Mouse (Mus musculus): ENCODE results near the gene Fndc5.
A peak's percentile ranks its signal among the peaks of the same experiment; 100 is the strongest.

Gene Fndc5

DNA sequence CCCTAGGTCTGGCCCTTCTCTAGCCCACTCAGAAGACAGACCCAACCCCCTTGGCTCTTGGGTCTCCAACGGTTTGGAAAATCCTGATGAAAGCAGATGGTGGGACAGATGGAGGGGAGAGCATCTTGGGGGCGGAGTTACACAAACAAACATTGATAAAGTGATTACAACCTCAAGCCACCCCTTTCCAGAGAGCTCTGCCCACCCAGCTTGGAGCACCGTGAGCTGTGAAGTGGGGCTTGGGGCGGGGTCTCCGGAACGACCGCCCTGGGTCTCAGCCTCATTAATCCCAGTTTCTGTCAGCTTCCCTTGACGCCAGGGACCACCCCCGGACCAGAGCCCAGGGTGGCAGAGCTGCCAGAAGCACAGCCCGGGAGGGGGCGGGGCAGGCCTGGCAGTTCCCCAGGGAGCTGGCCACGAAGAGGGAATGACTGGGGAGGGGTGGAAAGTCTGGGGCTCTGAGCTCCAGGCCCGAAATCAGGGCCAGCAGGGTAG, 12.1 kb upstream of the Fndc5 start:
- DNase-seq (ENCODE audit: low spot score) = no peak

DNA sequence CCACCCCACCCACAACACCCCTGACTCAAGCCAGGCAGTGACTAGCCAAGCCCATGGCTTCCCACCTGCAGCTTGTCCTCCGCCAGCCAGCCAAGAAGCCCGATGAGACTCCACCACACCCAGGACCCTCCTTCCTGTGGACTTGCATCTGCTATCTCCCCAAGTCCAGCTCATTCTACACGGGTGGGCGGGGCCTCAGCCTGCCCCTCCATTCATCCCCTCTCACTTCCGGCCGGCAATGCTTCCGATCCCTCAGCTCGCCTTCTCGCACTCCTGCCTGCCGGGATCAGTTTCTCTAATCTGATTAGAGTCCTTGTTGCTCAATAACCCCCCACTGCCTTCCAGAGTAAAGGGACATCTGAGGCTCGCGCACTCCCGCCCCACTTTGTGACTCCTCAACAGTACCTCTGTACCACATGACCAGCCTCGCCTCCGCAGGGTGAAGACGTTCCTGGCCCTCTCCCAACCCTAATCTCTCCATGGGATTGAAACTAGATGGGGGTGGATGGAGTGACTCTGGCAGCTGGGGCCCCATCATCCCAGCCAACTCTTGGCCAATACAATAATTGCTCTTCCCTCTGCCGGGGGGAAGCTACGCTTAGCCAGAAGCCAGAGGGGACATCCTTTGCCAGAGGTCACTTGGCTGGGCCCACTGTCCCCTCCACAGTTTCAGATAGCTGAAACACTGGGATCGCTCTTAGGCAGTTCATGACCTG, 10.9 kb upstream of the Fndc5 start:
- DNase-seq (ENCODE audit: low spot score) = no peak

DNA sequence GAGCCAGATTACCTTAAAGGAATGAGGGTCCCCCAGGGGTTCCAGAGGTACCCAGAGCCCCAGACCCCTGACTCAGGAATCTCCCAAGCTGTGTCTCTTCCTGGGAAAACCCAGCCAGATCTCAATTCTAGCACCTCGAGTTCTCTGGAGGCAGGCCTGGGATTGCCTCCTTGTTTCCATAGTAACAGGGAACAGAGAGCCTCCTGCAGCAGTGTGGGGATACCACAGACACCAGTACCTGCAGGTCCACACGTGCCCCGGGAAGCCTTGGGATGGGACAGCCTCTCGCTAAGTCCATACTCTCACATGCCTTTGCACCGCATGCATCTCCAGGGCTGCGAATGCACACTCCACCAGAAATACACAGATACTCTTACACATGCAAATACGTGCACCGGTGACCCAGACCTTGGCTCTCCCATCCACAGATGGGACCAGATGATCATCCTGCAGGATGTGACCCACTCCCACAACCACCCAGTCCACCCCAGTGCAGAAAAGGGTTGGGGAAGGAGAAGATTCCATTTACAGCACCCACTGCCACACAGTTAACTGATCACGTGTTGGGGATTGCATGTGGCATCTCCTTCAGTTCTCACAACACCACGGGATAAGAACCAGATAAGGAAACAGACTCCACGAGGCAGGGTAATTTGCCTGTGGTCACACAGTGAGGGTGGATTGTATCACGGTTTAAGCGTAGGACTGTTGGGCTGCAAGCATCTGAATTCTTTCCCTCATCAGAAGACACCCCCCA, 8.0 kb upstream of the Fndc5 start:
- no peak for DNase-seq (ENCODE audit: low spot score)

DNA sequence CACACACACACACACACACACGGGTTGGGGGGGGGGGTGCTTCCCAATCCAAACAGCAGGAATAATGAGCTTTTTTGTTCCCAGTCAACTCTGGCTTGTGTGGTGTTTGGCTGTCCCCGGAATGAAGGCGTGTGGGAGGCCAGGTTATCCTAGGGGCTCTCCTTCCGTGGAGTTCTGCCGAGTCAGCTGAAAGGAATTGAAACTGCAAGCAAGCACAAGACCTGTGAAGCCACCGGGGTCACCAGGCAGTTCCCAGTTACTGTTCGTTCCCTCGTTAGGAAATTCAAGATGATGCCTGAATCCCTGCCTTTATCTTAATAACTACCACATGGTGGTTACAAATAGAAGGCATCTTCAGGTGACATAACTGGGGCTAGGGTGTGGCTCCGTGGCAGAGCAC, 7.4 kb upstream of the Fndc5 start:
- no peak for DNase-seq (ENCODE audit: low spot score)

DNA sequence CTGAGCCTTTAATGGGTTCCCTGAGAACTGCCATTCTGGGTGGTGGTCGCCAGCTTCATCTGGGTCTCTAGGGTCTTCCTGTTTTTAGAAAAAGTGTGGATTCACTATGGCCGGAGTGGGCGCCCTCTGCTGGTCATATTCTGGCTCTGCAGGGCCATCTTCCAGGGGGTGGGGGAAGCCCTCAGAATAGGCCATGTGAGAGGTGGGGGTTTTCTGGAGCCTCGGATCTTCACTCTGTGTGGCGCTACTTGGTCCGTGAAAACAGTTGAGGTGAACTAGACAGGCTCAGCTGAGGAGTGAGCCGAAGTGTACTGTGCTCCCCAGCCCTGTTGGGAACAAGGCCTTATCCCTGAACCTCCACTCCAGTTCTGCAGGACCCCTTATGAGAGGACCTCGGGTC, 6.7 kb upstream of the Fndc5 start:
- DNase-seq (ENCODE audit: low spot score) = peak; percentile 86

DNA sequence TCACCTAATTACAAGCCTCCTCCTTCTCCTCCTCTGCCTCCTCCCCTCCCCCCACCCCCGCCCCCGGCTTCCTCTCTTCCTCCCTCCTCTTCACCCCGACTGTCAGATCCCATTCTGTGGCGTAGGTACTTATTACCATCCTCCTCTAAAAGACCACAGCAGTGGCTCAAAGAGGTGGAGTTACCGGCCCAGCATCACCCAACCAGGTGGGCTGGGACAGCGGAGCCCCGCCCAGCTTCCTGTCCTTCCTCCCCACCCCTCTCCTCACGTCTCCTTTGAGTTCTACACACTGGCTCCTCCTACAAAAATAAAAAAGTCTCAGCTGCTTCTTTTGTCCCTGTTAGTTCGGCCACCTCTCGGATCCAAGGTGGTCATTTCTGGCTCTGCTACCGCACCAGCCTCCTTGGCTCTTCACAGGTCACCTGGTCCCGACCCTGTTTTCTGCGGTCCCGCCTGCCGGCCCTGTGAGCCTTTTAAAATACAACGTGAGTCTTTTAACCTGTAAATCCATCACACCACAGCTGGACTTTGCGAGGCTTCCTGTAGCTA, 6.0 kb upstream of the Fndc5 start:
- DNase-seq (ENCODE audit: low spot score) = peak; percentile 74

DNA sequence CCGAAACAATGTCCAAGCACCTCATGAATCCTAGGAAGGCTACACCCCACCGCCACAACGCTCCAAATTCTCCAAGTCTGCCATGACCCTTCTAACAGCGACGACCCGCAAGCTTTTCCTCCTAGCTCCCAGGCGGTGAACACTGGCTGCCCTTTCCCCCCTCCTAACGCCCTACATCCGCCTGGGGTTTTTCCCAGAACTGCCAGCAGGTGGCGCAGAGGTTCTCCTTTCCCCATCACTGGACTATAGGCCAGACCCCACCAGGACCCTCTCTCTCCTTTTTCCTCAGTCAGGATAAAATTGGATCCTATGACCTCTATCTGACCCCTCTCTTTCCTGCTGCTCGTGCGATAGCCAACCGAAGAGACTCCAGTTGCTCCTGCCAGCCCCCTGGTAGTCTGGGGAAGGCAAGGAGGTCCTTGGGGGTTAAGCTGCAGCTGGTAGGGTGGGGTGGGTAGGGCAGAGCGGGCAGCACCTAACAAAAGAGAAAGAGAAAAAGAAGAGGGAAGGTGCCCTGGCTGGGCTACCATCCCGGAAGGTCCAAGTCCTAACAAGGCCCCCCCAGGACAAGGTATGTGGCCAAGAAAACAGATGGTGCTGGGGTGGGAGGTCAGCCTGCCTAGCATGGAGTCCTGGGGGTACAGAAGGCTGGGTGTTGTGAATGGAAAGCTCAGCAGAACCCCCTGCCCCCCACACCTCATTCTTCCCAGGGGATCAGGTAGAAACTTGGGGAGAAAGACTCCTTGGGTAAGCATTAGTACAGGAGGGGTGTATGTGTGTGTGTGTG, 1.8 kb upstream of the Fndc5 start:
- DNase-seq (ENCODE audit: low spot score) = peak; percentile 96

DNA sequence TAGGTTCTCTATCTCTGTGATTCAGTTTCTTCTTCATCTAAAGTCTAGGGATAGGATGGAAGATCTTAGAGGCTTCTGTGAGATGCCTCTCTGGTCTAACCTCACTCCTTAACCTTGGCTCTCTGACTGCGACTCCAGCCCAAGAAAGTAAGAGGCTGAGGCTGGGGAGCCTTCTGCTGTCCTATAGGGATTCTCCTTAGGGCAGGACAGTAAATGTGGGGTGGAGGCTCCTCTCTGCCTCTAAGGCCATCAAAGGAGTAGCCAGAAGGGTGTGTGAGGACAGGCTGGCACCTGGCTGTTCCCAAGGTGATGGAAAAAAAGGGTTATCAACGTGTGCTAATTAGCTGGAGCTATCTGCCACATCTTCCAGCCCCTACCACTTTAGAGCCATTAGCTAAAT, 1.2 kb upstream of the Fndc5 start:
- DNase-seq (ENCODE audit: low spot score) = no peak

DNA sequence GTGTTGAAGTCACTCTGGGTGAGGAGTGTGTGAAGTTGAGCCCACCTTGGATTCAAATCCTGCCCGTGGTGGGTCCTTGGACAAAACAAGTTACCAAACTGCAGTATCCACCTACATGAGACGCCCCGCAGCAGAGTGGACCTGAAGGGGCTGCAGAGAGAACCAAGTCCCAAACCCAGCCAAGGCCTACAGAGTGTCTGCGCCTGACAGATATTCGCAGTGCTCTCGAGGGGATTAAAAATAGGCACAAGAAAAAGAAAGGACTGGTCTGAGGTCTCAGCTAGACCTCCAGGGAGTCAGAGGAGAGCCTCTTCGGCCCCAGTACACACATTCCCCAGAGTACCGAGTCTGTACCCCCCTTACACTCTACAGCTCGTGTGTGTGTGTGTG, 615 bp upstream of the Fndc5 start:
- no peak for DNase-seq (ENCODE audit: low spot score)

DNA sequence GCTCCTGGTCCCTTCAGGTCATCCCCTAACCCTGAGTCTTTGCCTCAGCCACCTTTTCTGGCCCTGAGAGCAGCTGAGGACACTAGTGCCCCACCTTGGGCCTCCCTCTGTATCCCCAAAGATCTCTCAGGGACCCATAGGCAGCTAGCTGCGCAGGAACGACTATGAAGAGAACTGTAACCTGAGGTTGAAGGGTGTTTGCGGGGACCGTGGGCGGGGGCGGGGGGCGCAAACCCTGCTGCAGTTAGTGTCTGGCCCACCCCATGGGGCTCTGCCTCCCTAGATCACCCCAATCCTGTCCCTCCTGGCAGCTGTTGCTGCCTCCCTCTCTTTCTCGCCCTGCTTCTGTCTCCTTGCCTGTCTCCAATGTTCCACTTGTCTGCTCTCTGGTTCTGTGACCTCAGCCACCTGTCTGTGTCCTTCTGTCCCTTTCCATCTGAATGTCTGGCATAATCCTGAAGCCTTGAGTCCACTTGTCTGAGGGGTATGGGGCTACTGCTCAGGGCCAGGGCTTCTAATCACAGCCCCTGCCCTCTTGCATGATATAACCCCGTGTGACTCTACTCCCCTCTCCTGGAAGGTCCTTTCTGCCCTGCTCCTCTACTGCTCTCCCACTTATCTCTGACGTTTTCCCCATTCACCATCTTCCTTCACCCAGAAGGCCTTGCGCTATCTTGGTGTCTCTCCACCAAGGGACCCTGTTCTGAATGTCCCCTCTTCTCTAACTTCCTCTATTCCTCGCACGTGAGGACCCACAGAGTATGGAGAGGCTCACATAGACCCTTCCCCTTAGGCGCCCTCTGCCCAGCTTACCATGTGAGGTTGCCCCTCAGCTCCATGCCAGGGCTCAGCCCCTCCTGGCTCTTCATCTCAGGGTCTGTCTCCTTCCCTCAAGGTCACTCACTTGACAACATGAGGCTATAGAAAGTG, 858 bp downstream of the Fndc5 start:
- DNase-seq (ENCODE audit: low spot score) = no peak

DNA sequence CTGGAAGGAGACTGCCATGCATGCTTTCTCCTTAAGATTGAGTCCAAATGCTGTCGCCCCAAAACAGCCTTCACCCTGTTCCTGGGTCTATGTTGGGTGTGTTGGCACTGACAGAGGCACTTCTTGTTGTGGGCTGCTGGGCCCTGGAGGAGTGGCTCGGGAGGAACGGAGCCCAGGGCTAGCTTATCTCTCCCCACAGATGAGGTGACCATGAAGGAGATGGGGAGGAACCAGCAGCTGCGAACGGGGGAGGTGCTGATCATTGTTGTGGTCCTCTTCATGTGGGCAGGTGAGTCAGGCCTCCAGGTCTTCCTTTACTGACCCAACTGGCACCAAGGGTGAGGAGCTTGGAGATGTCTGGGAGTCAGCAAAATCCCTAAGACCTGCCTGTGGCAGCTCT, 2.8 kb downstream of the Fndc5 start:
- no peak for DNase-seq (ENCODE audit: low spot score)

DNA sequence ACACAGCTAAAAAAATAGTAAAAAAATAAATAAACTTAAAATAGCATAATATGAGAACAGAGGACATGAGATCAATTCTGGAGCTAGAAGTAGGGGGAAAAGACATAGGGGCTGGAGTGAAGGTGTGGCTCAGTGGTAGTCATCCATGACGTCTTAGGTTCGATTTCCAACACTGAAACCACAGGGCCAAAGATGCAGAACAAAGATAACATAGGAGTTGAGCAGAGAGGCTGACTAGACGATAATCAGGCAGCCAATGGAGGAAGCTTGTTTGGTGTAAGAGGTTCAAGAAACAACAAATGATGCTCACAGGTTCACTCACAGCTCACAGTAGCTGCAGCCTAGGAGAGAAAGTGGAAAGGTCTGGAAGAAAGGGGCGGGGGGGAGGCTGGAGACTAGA, 4.0 kb downstream of the Fndc5 start:
- no peak for DNase-seq (ENCODE audit: low spot score)

DNA sequence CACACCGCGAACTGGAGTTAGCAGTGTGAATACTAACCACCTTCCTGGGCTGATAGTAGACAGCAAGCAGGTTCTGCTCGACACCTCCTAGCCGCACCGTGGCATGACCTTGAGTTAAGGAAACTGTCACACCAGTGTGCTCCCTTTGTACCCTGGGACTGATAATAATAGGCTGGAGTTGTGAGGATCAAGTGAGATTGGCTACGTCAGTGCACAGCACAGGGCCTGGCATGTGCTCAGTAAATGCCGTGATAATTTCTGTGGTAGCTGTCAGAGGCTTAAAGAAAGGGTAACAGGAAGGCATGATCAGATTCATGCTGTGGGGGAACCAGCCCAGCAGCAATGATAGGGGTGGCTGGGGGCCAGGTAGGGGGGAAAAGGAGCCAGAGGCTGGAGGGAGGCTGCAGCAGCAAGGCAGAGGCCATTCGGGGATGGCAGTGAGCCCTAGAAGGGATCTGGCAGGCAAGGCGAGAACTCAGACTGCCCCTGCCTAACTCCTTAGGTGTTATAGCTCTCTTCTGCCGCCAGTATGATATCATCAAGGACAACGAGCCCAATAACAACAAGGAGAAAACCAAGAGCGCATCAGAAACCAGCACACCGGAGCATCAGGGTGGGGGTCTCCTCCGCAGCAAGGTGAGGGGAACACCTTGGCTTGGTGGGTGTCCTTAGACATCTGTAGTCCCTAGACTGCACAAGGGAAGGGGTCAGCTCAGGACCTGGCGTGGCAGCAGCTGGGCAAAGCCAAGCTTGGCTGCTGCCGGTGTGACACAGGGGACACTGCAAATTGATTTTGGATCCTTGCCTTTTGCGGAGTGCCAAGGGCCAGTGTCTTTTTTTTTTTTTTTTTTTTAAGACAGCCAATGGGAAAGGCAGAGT, 5.0 kb downstream of the Fndc5 start:
- no peak for DNase-seq (ENCODE audit: low spot score)

DNA sequence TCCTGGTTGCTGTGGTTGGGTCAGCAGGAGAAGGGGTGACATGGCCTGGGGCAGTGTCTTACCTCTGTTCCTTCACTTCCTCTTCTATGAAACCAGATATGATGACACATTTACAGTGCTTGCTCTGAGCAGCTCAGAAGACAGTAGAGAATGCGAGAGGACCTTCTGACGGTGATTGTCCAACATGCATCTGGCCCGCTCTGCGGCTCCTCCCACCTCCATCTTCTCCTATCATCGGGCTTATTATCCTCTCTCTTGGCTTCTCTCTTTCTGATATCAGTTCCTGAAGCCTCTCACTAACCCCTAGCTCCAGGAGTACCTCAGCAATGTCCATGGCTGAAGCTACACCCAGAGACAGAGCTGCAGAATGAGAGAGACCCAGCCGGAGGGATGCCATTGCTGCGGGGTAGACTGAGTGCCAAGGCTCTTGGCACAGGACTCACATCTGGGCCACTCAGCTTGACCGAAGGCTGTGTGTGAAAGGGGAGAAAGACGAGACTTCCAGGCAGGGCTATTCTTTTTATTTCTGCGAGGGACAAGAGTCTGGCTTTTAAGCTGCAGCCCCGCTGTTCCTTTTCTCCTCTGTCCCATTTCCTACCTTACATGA, 5.7 kb downstream of the Fndc5 start:
- DNase-seq (ENCODE audit: low spot score) = no peak

DNA sequence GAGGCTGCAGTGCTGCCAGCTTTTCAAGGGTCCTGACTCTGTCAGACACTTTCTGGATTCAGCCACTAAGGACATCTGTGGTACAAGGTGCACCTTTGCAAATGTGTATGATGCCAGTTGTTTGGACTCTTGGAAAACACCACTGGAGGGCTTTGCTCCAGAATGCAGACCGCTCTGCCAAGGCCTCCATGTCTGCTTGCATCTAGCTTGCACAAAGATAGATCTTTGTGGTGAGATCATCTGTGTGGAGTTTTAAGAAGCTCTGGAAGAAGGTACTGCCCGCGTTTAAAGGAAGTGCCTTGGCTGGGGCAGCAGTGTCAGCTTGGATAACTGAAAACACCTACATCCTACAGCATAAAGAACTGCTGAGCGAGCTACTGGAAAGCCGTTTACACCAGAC, 6.7 kb downstream of the Fndc5 start:
- DNase-seq (ENCODE audit: low spot score) = no peak

DNA sequence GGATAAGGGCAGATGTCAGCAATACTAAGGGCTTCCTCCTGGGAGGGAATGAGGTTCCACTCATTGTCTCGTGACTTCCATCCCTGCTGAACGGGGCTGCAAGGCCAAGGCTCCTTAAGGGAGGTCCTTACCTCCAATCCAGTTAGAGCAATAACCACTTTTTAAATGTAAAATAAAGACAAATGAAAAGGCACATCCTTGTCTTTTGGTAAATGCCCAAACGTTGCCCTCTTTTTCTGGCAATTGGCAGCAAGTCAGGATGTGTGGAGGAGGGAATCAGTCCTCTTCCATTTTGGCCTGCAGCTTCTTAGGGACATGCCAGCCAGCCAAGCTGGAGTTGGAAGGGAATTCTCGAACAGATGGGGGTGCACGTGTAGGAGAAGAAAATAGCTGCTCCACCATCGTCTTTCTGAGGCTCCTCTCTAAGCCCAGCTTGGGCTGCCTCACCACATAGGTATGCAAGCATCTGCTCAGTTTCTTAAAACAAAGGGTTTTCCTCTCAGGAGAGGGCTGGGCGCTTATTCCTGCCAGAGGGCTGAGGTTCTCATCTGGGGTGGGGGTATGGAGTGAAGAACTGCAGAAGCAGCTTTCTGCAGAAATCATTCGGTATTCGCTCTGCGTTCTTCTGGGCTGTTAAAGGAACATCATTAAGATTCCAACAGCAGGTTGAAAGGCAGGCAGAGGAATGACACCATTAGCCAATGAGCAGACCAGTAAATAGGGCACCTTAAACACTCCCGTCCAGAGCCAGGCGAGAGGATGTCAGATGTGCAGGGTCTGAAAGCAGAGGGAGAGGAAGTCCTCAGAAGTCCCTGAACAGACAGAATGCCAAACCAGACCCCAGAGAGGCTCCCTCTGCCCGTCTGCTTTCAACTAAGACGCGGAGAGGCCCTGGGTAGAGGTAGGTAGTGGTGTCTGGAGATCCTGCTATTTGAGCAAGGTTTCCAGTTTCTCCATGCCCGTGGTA, 7.9 kb downstream of the Fndc5 start:
- DNase-seq (ENCODE audit: low spot score) = no peak

DNA sequence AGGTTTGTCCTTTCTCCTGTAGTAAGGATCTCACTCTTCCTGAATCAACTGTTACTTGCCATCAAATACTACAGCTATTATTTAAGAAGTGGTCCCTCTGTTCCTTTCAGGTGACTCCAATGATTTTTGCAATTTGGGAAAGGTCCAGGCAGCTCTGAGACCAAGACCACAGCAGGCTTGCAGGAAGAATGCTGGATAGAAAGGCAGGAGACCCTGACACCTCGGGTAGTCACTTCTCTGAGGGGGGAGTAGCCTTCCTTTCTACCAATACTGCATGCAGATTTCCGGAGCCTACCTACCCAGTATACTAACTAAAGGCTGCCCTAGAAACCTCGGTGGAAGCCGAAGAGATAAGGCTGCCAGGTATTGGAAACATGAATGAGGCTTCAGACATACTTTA, 8.6 kb downstream of the Fndc5 start:
- no peak for DNase-seq (ENCODE audit: low spot score)

DNA sequence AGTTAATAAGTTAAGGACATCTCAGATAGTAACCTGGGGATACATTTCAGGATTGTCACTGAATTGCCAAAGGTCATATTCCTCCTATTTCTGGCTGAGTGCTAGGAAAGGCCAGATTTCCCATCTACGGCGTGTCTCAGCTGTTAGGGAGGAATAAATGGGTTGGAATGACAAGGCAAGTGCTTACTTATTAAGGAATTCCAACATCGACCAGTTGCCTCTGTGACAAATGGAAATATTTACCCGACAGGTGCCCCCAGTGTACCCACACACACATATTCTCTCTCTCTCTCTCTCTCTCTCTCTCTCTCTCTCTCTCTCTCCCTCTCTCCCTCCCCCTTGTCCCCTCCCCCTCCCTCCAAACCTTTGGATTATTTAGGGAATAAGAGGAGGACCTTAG, 9.1 kb downstream of the Fndc5 start:
- no peak for DNase-seq (ENCODE audit: low spot score)

DNA sequence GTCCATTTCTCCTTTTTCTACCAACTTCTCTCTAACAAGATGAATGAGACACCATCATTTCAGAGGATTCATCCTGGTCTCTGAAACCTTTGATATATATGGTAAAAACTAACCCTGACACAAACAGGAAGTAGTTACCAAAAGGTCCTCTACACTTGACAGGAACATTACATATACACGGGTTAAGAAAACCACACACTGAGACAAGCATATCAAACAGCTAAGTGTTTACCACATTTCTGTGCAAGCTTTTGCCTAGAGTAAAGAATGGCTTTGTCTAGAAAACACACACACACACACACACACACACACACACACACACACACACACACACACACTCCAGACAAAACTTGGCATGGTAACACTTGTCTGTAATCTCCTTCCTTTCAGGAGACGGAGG, 9.6 kb downstream of the Fndc5 start:
- DNase-seq (ENCODE audit: low spot score) = no peak

All from embryo, embryonic 10.5 days (tissue).